Mouse (Mus musculus): ENCODE measurements at regions not wholly inside any gene's neighbourhood (a gene's known extent, or its start where the extent isn't known, plus 50 kb on each side); places are given as distances from the start of the nearest gene placed in this dataset.

DNA sequence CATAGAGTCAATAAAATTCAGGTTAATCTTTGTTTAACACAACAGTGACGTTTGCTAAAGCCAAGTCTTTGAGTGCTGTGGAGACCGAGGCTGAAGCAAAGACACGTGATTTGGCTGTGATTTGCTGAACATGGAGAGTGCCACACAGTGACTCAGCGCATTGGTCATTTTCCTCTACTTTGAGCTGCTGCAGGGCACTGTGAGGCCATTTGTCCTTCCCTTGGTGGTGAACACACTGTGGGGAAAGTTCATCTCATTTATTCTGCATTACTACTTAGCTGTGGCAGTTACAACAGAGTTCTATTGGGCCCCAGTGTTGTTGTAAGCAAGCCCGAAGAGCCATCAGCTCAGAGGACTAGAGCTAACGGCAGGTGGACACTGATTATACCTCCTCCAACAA, 162.2 kb upstream of the Eif4g2 start:
- WGBS: 75% methylated on average over 6 of the region's 6 CpGs
- Histone ChIP-seq H3K4me1 (ENCODE audit: insufficient read depth) (no peaks in the 10 kb centered on the region), H3K9me3 (ENCODE audit: low read length) (no peaks in the 10 kb centered on the region), H3K36me3 (ENCODE audit: insufficient read depth) (no peaks in the 10 kb centered on the region), H3K4me2 (ENCODE audit: low read depth) (no peak overlapping the region), H3K9ac (no peak overlapping the region), H3K4me3 (ENCODE audit: low read depth, low read length) (no peak overlapping the region), H3K27ac (ENCODE audit: low read depth, low read length) (no peak overlapping the region), H3K27me3 (ENCODE audit: insufficient read depth, low read length) (no peaks in the 10 kb centered on the region)
- DNase-seq (no peak), ATAC-seq (no peak)
- TF ChIP-seq CTCF (IDR thresholded peaks at IDR 0.05; ENCODE audit: low read depth): no peak

DNA sequence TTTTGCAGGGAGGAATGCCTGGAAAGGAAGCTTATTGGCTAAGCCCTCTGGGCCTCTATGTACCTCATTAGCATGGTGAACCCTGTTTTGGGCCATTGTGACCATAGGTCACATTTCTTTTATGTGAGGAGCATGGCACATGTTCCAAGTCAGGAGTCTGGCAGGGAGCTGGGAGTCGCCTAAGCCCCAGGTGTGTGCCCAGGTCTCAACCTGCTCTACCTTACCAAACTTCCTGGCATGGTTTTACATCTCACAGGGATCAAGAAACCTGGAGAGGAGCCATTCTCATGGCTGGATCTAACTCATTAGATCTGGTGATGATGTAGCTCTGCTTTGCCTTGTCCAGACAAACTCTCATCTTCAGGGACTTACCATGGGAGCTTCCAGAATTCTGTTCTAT, 161.0 kb upstream of the Eif4g2 start:
- no peaks in the 10 kb centered on the region for H3K4me1 ChIP-seq (ENCODE audit: insufficient read depth)
- H3K27ac ChIP-seq (ENCODE audit: low read depth, low read length): no peak overlapping the region
- DNase-seq: no peak

DNA sequence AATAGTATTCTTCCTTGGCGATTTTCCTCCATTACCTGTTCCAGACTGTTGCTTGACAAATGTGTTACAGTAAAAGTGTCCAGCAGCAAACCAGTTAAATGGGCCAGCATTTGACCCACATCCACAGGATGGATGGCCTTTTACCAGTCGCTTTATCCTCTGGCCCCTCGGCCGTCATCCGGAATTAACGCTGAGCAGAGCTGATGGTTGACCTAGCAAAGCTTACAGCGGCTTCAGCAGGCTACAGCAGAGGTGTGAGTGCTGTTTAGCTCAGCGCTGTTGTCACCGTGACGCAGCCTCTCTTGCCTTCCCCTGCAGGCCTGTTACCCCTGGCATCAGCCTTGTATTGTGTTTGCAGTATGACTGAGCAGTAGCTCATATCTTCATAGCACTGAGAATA, 159.8 kb upstream of the Eif4g2 start:
- no peak overlapping the region for H3K4me2 ChIP-seq (ENCODE audit: low read depth)
- H3K4me3 ChIP-seq (ENCODE audit: low read depth, low read length): no peak overlapping the region
- H3K27ac ChIP-seq (ENCODE audit: low read depth, low read length): no peak overlapping the region
- H3K9ac ChIP-seq: no peak overlapping the region
- H3K27me3 ChIP-seq (ENCODE audit: insufficient read depth, low read length): no peaks in the 10 kb centered on the region
- no peak for ATAC-seq
- DNase-seq: no peak
- no peak for TF ChIP-seq CTCF (IDR thresholded peaks at IDR 0.05; ENCODE audit: low read depth)
- H3K4me1 ChIP-seq (ENCODE audit: insufficient read depth): no peaks in the 10 kb centered on the region
- H3K36me3 ChIP-seq (ENCODE audit: insufficient read depth): no peaks in the 10 kb centered on the region
- no peaks in the 10 kb centered on the region for H3K9me3 ChIP-seq (ENCODE audit: low read length)
- 64% methylated on average over 10 of the region's 10 CpGs for WGBS

More for the DNA sequence above, 161.0 kb upstream of the Eif4g2 start:
- Histone ChIP-seq H3K9ac (no peak overlapping the region), H3K4me2 (ENCODE audit: low read depth) (no peak overlapping the region), H3K36me3 (ENCODE audit: insufficient read depth) (no peaks in the 10 kb centered on the region), H3K27me3 (ENCODE audit: insufficient read depth, low read length) (no peaks in the 10 kb centered on the region), H3K9me3 (ENCODE audit: low read length) (no peaks in the 10 kb centered on the region), H3K4me3 (ENCODE audit: low read depth, low read length) (no peak overlapping the region)
- ATAC-seq: no peak
- TF ChIP-seq CTCF (IDR thresholded peaks at IDR 0.05; ENCODE audit: low read depth): no peak
- WGBS: 76% methylated on average over 1 of the region's 1 CpGs

DNA sequence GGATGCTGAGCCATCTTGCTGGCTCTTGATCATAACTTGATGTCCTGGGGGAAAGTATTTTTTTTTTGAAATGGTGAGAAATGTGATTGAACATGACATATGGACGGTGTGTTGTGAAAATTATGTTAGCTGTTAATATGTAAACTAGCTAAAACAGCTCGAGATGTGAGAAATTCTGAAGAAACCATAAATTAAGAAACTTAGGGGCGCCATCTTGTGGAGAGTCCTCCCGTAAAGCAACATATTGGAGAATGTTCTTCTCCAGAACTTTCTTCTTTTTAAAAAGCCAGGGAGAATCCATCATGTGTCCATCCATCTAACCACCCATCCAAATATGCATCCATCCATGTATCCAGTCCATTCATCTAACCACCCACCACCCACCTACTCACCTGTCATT, 158.7 kb upstream of the Eif4g2 start:
- Histone ChIP-seq H3K9ac (no peak overlapping the region), H3K4me3 (ENCODE audit: low read depth, low read length) (no peak overlapping the region), H3K36me3 (ENCODE audit: insufficient read depth) (no peaks in the 10 kb centered on the region), H3K9me3 (ENCODE audit: low read length) (no peaks in the 10 kb centered on the region), H3K4me2 (ENCODE audit: low read depth) (no peak overlapping the region), H3K27me3 (ENCODE audit: insufficient read depth, low read length) (no peaks in the 10 kb centered on the region), H3K27ac (ENCODE audit: low read depth, low read length) (no peak overlapping the region), H3K4me1 (ENCODE audit: insufficient read depth) (no peaks in the 10 kb centered on the region)
- ATAC-seq: no peak
- DNase-seq: peak; percentile 63
- TF ChIP-seq CTCF (IDR thresholded peaks at IDR 0.05; ENCODE audit: low read depth): peak; percentile 52
- WGBS: 41% methylated on average over 4 of the region's 4 CpGs

DNA sequence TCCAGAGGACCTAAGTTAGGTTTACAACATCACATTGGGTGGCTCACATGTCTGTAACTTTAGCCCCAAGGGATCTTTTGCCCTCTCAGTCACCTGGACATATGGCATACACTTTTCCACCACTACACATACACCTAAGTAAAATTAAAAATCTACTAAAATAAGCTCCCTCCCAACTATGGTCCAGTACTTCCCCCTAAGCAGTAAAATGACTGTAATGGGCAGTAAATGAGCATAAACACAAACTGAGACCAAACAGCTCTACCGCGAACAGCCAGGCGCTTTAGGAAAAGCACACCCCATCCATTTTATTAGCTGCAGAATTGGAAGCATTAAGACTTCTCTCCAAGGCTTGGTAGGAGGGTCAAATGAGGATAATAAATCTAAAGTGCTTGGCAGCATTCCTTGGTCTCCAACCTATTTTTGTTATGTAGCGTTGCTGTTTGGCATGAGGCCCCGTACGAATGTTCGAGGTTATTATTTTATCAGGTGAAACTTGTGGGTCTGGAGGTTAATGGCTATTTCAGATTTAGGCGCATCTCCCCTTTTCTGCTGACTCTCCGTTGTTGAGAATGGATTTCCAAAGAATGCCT, 157.5 kb upstream of the Eif4g2 start:
- DNase-seq: no peak
- Histone ChIP-seq H3K4me3 (ENCODE audit: low read depth, low read length) (no peak overlapping the region), H3K9me3 (ENCODE audit: low read length) (no peaks in the 10 kb centered on the region), H3K36me3 (ENCODE audit: insufficient read depth) (no peaks in the 10 kb centered on the region), H3K27ac (ENCODE audit: low read depth, low read length) (no peak overlapping the region), H3K4me1 (ENCODE audit: insufficient read depth) (no peaks in the 10 kb centered on the region), H3K4me2 (ENCODE audit: low read depth) (no peak overlapping the region), H3K9ac (no peak overlapping the region), H3K27me3 (ENCODE audit: insufficient read depth, low read length) (no peaks in the 10 kb centered on the region)
- ATAC-seq: no peak
- 75% methylated on average over 9 of the region's 9 CpGs for WGBS
- no peak for TF ChIP-seq CTCF (IDR thresholded peaks at IDR 0.05; ENCODE audit: low read depth)

DNA sequence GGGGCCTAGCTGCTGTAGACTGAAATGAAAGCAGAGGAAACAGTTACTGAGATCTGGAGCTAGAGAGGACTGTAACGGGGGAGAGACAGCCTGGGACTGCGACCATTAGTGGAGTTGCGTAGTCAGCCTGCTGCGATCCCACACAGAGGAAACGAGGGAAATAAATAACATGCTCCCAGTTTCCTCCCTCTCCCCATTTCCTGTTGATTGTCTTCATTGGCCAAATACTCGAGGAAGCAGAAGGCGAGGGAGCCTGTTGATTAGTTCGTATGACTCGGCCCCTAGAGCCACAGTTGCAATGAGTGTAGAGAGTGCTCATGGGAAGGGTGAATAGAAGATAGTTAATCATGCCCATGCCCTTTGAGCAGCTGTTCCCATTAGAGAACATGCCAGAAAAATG, 155.0 kb upstream of the Eif4g2 start:
- DNase-seq (no peak), ATAC-seq (no peak)
- Histone ChIP-seq H3K4me1 (ENCODE audit: insufficient read depth) (no peaks in the 10 kb centered on the region), H3K4me3 (ENCODE audit: low read depth, low read length) (no peak overlapping the region), H3K27ac (ENCODE audit: low read depth, low read length) (no peak overlapping the region), H3K4me2 (ENCODE audit: low read depth) (no peak overlapping the region), H3K9me3 (ENCODE audit: low read length) (no peaks in the 10 kb centered on the region), H3K9ac (no peak overlapping the region), H3K27me3 (ENCODE audit: insufficient read depth, low read length) (no peaks in the 10 kb centered on the region), H3K36me3 (ENCODE audit: insufficient read depth) (no peaks in the 10 kb centered on the region)
- 76% methylated on average over 9 of the region's 9 CpGs for WGBS
- no peak for TF ChIP-seq CTCF (IDR thresholded peaks at IDR 0.05; ENCODE audit: low read depth)

DNA sequence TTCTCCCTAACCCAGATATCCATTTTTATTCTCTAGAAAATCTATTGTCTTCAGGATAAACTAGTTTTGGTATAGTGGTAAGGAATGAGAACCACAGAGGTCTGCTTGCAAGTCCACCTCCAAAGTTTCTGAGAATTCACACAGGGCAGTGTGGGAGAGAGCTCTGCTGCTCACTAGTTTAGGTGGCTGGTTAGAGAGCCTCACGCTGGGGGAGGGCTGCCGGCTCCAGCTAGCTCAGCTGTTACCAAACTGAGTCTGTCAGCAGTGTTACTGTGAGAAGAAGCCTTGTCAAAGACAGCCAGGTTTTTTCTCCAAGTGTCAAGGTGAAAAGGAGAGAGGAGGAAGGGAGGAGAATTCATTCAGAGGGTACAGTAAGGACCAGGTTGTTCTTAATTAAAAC, 147.8 kb upstream of the Eif4g2 start:
- DNase-seq: no peak
- TF ChIP-seq CTCF (IDR thresholded peaks at IDR 0.05; ENCODE audit: low read depth): no peak
- WGBS: 82% methylated on average over 2 of the region's 2 CpGs
- Histone ChIP-seq H3K36me3 (ENCODE audit: insufficient read depth) (no peaks in the 10 kb centered on the region), H3K4me2 (ENCODE audit: low read depth) (no peak overlapping the region), H3K4me1 (ENCODE audit: insufficient read depth) (no peaks in the 10 kb centered on the region), H3K4me3 (ENCODE audit: low read depth, low read length) (no peak overlapping the region), H3K9ac (no peak overlapping the region), H3K27me3 (ENCODE audit: insufficient read depth, low read length) (no peaks in the 10 kb centered on the region), H3K9me3 (ENCODE audit: low read length) (no peaks in the 10 kb centered on the region), H3K27ac (ENCODE audit: low read depth, low read length) (no peak overlapping the region)
- no peak for ATAC-seq

Measured in forebrain, postnatal 0 days (tissue).